Mouse (Mus musculus) heart, postnatal 0 days (tissue): ENCODE data around the gene Aoc3. TPM values are rescaled to one million over a fixed set of nuclear protein-coding genes. Genes with fewer than 3 reads are reported as not detected.
A peak's percentile ranks its signal among the peaks of the same experiment; 100 is the strongest.
"Not testable (repeated sequence)": the region's sequence is repeated elsewhere in the genome, so short reads cannot be mapped to it uniquely, and the experiment has no call there.

Source experiments
- ATAC-seq: fragments of 200-750 bp; cut with Nextera tagmentation; 2 replicates; pipeline ENCODE4 v1.8.0; 2017; ENCODE audit warnings: low read depth, moderate number of reproducible peaks, moderate library complexity; ENCODE audit not compliant: insufficient read depth
- DNase-seq: peaks from one replicate; pipeline ENCODE4 v3.0.0-alpha.2; 2016; ENCODE audit warnings: low spot score
- H3K27ac ChIP-seq: fragments of 300-500 bp; sonication (generic); 2 replicates; pipeline ENCODE4 v1.5.1; 2014; ENCODE audit warnings: low read depth, mild to moderate bottlenecking
- H3K27me3 ChIP-seq: fragments of 300-500 bp; sonication (generic); 2 replicates; pipeline ENCODE4 v1.6.1; 2014; ENCODE audit warnings: low read length, mixed read lengths; ENCODE audit not compliant: control insufficient read depth, insufficient read depth
- H3K36me3 ChIP-seq: fragments of 300-500 bp; sonication (generic); replicated peaks from 2 replicates; pipeline ENCODE4 v1.6.1; 2014; ENCODE audit warnings: low read length, mixed read lengths; ENCODE audit not compliant: control insufficient read depth, insufficient read depth
- H3K4me1 ChIP-seq: fragments of 300-500 bp; sonication (generic); 2 replicates; pipeline ENCODE4 v1.6.1; 2014; ENCODE audit warnings: antibody characterized with exemption; ENCODE audit not compliant: control insufficient read depth, insufficient read depth
- H3K4me2 ChIP-seq: fragments of 300-500 bp; sonication (generic); 2 replicates; pipeline ENCODE4 v1.6.1; 2014; ENCODE audit warnings: low read depth, mild to moderate bottlenecking, low read length, moderate library complexity
- H3K4me3 ChIP-seq: fragments of 300-500 bp; sonication (generic); 2 replicates; pipeline ENCODE4 v1.5.1; 2014; ENCODE audit warnings: low read depth, low read length
- H3K9ac ChIP-seq: fragments of 300-500 bp; sonication (generic); replicated peaks from 2 replicates; pipeline ENCODE4 v1.6.1; 2014; ENCODE audit warnings: low read depth, low read length, mixed read lengths
- H3K9me3 ChIP-seq: fragments of 300-500 bp; sonication (generic); replicated peaks from 2 replicates; pipeline ENCODE4 v1.6.1; 2016; ENCODE audit warnings: low read length; ENCODE audit not compliant: control insufficient read depth
- CTCF ChIP-seq: IDR thresholded peaks from 2 replicates; pipeline ENCODE4 v1.5.1; 2016; ENCODE audit warnings: antibody characterized with exemption, control low read depth, low read depth
- EP300 ChIP-seq: IDR thresholded peaks from 2 replicates; pipeline ENCODE4 v1.6.1; 2016; ENCODE audit warnings: antibody characterized with exemption, low read depth
- WGBS: fragments of 180-500 bp; shearing (Covaris S2); extraction: QIAGEN DNeasy Blood & Tissue Kit; methylation state at CpG from one replicate; pipeline ENCODE4 v1.1.7; 2014; 5-methylcytosine and 5-hydroxymethylcytosine counted together
- polyA plus RNA-seq: library from polyadenylated mRNA; unstranded; fragments of >200 nt; fragmentation: Nextera tagmentation; extraction: Ambion mirVana; gene quantifications from 2 replicates; pipeline ENCODE4 v1.2.1, GENCODE M21; 2015
- total RNA-seq: library from RNA; depleted of rRNA; stranded (reverse); fragments of >200 nt; gene quantifications from 2 replicates; pipeline ENCODE4 v1.2.3, GENCODE M21; 2014; ENCODE audit warnings: low replicate concordance

The Aoc3 gene
- total and polyA plus RNA-seq, 2 experiments from 2014 or later = 2.5 to 23.9 TPM

DNA sequence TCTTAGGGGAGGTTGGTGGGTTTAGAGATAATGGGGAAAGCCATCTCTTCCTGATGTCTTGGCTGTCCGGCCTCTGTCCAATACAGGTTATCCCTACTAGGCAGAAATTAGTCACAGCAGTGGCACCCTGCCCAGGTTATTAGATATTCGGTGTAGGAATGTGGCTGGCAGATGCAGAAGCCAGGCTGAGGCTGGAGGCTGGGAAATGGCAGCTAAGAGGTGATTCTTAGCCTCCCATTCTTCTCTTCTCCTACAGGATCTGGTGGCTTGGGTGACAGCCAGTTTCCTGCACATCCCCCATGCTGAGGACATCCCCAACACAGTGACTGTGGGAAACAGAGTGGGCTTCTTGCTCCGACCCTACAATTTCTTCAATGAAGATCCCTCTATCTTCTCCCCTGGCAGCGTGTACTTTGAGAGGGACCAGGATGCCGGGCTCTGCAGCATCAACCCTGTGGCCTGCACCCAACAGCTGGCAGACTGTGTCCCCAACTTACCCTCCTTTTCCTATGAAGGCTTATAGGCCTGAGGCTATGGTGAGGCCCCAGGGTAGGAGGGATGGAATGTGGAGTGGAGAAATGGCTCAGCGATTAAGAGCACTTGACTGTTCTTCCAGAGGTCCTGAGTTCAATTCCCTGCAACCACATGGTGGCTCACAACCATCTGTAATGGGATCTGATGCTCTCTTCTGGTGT lies 1.3 kb upstream of the Aoc3 start:
- H3K27me3 ChIP-seq = no peaks in the 10 kb centered on the region
- H3K36me3 ChIP-seq = peaks cover 10% of the 10 kb centered on the region
- 42% methylated on average over 6 of the region's 6 CpGs for WGBS
- no peak overlapping the region for H3K4me2 ChIP-seq
- no peak overlapping the region for H3K4me3 ChIP-seq
- no peaks in the 10 kb centered on the region for H3K9me3 ChIP-seq
- no peak overlapping the region for H3K9ac ChIP-seq
- H3K4me1 ChIP-seq = peaks cover 10% of the 10 kb centered on the region; the same call in 1 of the 2 replicates
- H3K27ac ChIP-seq = peak overlapping the region; percentile 36
- TF ChIP-seq EP300 = no peak
- no peak for TF ChIP-seq CTCF
- ATAC-seq (peak; percentile 40), DNase-seq (peak; percentile 64)

GRCm38 (mm10) chr11:101330961-101331360 lies 556 bp downstream of the Aoc3 start:
- not testable (repeated sequence) for H3K4me1 ChIP-seq, H3K9me3 ChIP-seq, H3K36me3 ChIP-seq, H3K27me3 ChIP-seq, DNase-seq, ATAC-seq
- 39% methylated on average over 6 of the region's 6 CpGs for WGBS
- H3K4me3 ChIP-seq = peak overlapping the region; percentile 44
- peak overlapping the region; percentile 53 for H3K4me2 ChIP-seq
- H3K27ac ChIP-seq = peak overlapping the region; percentile 76
- peak overlapping the region; percentile 40; the same call in 1 of the 2 replicates for H3K9ac ChIP-seq

- peak overlapping the region; percentile 32; the same call in 1 of the 2 replicates for H3K27ac ChIP-seq
- H3K4me3 ChIP-seq = peak overlapping the region; percentile 44
- no peaks in the 10 kb centered on the region for H3K27me3 ChIP-seq
- H3K36me3 ChIP-seq = no peaks in the 10 kb centered on the region
- peaks cover 12% of the 10 kb centered on the region; the same call in 1 of the 2 replicates for H3K4me1 ChIP-seq
- 54% methylated on average over 3 of the region's 3 CpGs for WGBS
- no peak for ATAC-seq
- no peaks in the 10 kb centered on the region for H3K9me3 ChIP-seq
- no peak for DNase-seq
- no peak for TF ChIP-seq CTCF
- TF ChIP-seq EP300 = no peak
- no peak overlapping the region for H3K9ac ChIP-seq
- H3K4me2 ChIP-seq = peak overlapping the region; percentile 53
These were observed 2.1 kb downstream of the Aoc3 start for GRCm38 (mm10) chr11:101332537-101332936.

DNA sequence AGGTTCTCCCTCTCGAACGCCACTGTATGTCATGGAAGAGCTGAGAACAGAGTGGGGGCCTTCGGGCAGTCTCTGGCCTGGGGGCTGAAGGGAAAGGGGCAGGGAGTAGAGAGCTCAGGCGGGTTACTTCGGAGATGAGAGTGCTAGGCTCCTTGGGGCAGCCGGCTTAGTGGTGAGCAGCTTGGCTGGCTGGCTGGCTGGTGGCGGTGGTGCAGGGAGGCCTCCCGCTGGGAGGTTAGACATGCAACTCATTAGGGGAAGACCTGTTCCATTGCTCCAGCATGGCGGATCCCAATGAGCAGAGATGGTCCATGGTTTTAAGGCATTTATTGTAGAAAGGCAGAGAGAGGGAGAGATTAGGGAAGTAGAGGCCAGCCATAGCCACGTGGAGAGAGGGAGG lies 3.6 kb downstream of the Aoc3 start:
- no peaks in the 10 kb centered on the region for H3K9me3 ChIP-seq
- H3K27ac ChIP-seq = no peak overlapping the region
- no peak for DNase-seq
- H3K9ac ChIP-seq = no peak overlapping the region
- no peak for ATAC-seq
- TF ChIP-seq CTCF = no peak
- TF ChIP-seq EP300 = no peak
- H3K4me1 ChIP-seq = peaks cover 11% of the 10 kb centered on the region; the same call in 1 of the 2 replicates
- H3K36me3 ChIP-seq = no peaks in the 10 kb centered on the region
- H3K27me3 ChIP-seq = no peaks in the 10 kb centered on the region
- WGBS = 48% methylated on average over 10 of the region's 10 CpGs
- peak overlapping the region; percentile 44 for H3K4me3 ChIP-seq
- peak overlapping the region; percentile 53 for H3K4me2 ChIP-seq

DNA sequence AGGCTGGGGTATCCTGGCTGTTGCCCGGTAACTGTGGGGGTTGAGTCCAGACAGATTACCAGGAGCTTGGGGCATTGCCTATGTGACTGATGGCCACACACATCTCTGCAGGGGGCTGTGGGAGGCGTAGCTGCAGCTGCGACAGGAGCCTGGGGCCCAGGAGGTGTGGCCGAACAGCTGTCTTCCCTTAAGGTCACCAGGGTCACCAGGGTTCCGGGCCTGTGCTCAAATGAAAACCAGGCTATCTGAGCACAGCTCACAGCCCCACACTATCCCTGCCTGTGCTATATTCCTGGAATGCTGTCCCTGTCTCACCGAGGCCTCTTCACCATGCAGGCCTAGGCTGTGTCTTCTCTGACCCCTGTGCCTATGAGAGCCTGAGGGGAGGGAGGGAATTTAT lies 4.1 kb downstream of the Aoc3 start:
- DNase-seq = no peak
- WGBS = 27% methylated on average over 6 of the region's 6 CpGs
- Histone ChIP-seq H3K4me1 (peaks cover 7% of the 10 kb centered on the region; the same call in 1 of the 2 replicates), H3K27ac (no peak overlapping the region), H3K27me3 (no peaks in the 10 kb centered on the region), H3K9ac (no peak overlapping the region), H3K9me3 (no peaks in the 10 kb centered on the region), H3K36me3 (no peaks in the 10 kb centered on the region), H3K4me3 (peak overlapping the region; percentile 44), H3K4me2 (peak overlapping the region; percentile 53)
- no peak for ATAC-seq
- TF ChIP-seq EP300 = no peak
- TF ChIP-seq CTCF = no peak

DNA sequence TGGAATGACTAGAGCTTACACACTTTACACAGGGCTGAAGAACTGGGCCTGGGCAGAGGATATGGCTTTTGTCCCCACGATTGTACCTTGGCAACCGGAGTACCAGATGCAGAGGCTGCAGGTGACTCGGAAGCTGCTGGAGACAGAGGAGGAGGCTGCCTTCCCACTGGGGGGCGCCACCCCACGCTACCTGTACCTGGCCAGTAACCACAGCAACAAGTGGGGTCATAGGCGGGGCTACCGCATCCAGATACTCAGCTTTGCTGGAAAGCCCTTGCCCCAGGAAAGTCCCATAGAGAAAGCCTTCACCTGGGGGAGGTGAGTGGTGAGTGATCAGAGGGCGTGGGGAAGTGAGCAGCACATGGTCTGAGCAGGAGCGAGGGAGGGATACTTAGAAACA lies 5.3 kb downstream of the Aoc3 start:
- TF ChIP-seq CTCF = no peak
- no peak for TF ChIP-seq EP300
- 79% methylated on average over 9 of the region's 9 CpGs for WGBS

More for the DNA sequence above, 5.3 kb downstream of the Aoc3 start:
- no peak for ATAC-seq
- no peak for DNase-seq
- no peak overlapping the region for H3K9ac ChIP-seq
- no peak overlapping the region for H3K4me3 ChIP-seq
- no peaks in the 10 kb centered on the region for H3K36me3 ChIP-seq
- H3K4me2 ChIP-seq = no peak overlapping the region
- H3K27me3 ChIP-seq = no peaks in the 10 kb centered on the region
- H3K4me1 ChIP-seq = peaks cover 7% of the 10 kb centered on the region; the same call in 1 of the 2 replicates
- no peaks in the 10 kb centered on the region for H3K9me3 ChIP-seq
- H3K27ac ChIP-seq = no peak overlapping the region
